Mouse (Mus musculus) liver, embryonic 14 days (tissue): ENCODE data around the gene Abcd2. TPM values are rescaled to one million over a fixed set of nuclear protein-coding genes. Genes with fewer than 3 reads are reported as not detected.

Experiments
- polyA plus RNA-seq: library from polyadenylated mRNA; depleted of rRNA; stranded (reverse); fragments of >200 nt; gene quantifications from 2 replicates; pipeline ENCODE4 v1.2.3, GENCODE M21; 2012; rRNA removed

Gene Abcd2
- 1.00 and 1.4 TPM in 2 replicates for polyA plus RNA-seq

GRCm38 (mm10) chr15:91191412-91192222 is at the start of gene Abcd2:
Gene Abcd2 (minus strand): TSS chr15:91191799.

GRCm38 (mm10) chr15:91199256-91199905 is 7.8 kb upstream of the Abcd2 start, which contains the start of gene CN725425:
Gene CN725425 (plus strand): TSS chr15:91199494.

Other genes starting within 250 kb of the Abcd2 start
- gene Kif21a, start 141.9 kb downstream of the Abcd2 start, polyA plus RNA-seq: 3.0 and 3.2 TPM in 2 replicates
- 0.02 TPM in 2 replicates for gene CN725425, start 7.7 kb upstream of the Abcd2 start, polyA plus RNA-seq